Mouse (Mus musculus) MEL (cell line): ENCODE measurements around the gene Rnpepl1. TPM values are rescaled to one million over a fixed set of nuclear protein-coding genes. Genes with fewer than 3 reads are reported as not detected.
"Not testable (repeated sequence)": the region's sequence is repeated elsewhere in the genome, so short reads cannot be mapped to it uniquely, and the experiment has no call there.

ENCODE experiments used
- DNase-seq: peaks from one replicate; pipeline ENCODE4 v3.0.0; 2011; ENCODE audit warnings: low read depth, low spot score
- H3K27ac ChIP-seq: 2 replicates; pipeline ENCODE4 v1.5.1; 2012; ENCODE audit warnings: low read depth, mild to moderate bottlenecking, control low read depth, low read length, moderate library complexity; ENCODE audit not compliant: control insufficient read depth
- H3K27me3 ChIP-seq, 2 experiments: fragments of 150-350 bp in 1 of 2; sonication (generic) in 1 of 2; 2 replicates each; pipeline ENCODE4 v1.6.1; 2012; ENCODE audit warnings: low read length in 2 of 2, mild to moderate bottlenecking in 2 of 2, improper control_type of control experiment in 1 of 2, moderate library complexity in 1 of 2; ENCODE audit not compliant: insufficient read depth in 2 of 2, control insufficient read depth in 1 of 2
- H3K36me3 ChIP-seq, 2 experiments: 2 replicates each; pipeline ENCODE4 v1.6.1; 2012 to 2014; ENCODE audit warnings: low read length in 2 of 2, improper control_type of control experiment in 1 of 2, inconsistent platforms in 1 of 2, mild to moderate bottlenecking in 1 of 2; ENCODE audit not compliant: insufficient read depth in 2 of 2, control insufficient read depth in 1 of 2
- H3K4me1 ChIP-seq, 2 experiments: fragments of 150-350 bp in 1 of 2; sonication (generic) in 1 of 2; 2 replicates each; pipeline ENCODE4 v1.6.1; 2012; ENCODE audit warnings: low read length in 2 of 2, improper control_type of control experiment in 1 of 2, mild to moderate bottlenecking in 1 of 2; ENCODE audit not compliant: insufficient read depth in 2 of 2, control insufficient read depth in 1 of 2
- H3K4me3 ChIP-seq, 2 experiments: fragments of 150-350 bp in 1 of 2; sonication (generic) in 1 of 2; 2 replicates each; pipeline ENCODE4 v1.5.1; 2012; ENCODE audit warnings: low read depth in 2 of 2, low read length in 2 of 2, mild to moderate bottlenecking in 2 of 2, moderate library complexity in 2 of 2, control low read depth in 1 of 2, improper control_type of control experiment in 1 of 2; ENCODE audit not compliant: control insufficient read depth in 1 of 2, insufficient read depth in 1 of 2
- H3K79me2 ChIP-seq: 2 replicates; pipeline ENCODE4 v1.6.1; 2012; ENCODE audit warnings: mild to moderate bottlenecking, low read length, moderate library complexity; ENCODE audit not compliant: control insufficient read depth, poor library complexity, insufficient read depth
- H3K9ac ChIP-seq: 2 replicates; pipeline ENCODE4 v1.6.1; 2012; ENCODE audit warnings: low read depth, mild to moderate bottlenecking, control low read depth, low read length, moderate library complexity; ENCODE audit not compliant: control insufficient read depth, poor library complexity, severe bottlenecking
- H3K9me3 ChIP-seq: fragments of 150-350 bp; sonication (generic); replicated peaks from 2 replicates; pipeline ENCODE4 v1.6.1; 2012; ENCODE audit warnings: mild to moderate bottlenecking, low read length, improper control_type of control experiment, moderate library complexity; ENCODE audit not compliant: insufficient read depth
- CTCF ChIP-seq, 3 experiments: IDR thresholded peaks in 2 of 3; conservative IDR thresholded peaks in 1 of 3; 2 replicates each; pipeline ENCODE4 v1.5.1; 2011 to 2012; ENCODE audit warnings: low read length in 3 of 3, low read depth in 2 of 3, mild to moderate bottlenecking in 2 of 3, improper control_type of control experiment in 1 of 3, inconsistent platforms in 1 of 3, mixed read lengths in 1 of 3, moderate library complexity in 1 of 3; ENCODE audit not compliant: control insufficient read depth in 1 of 3, insufficient read depth in 1 of 3, poor library complexity in 1 of 3, severe bottlenecking in 1 of 3
- ETS1 ChIP-seq: IDR thresholded peaks from 2 replicates; pipeline ENCODE4 v1.6.1; 2012; ENCODE audit warnings: low read depth, mild to moderate bottlenecking, inconsistent platforms, low read length, improper control_type of control experiment, moderate library complexity
- GATA1 ChIP-seq: IDR thresholded peaks from 2 replicates; pipeline ENCODE4 v1.6.1; 2011; ENCODE audit warnings: low read depth, low read length, improper control_type of control experiment
- NELFE ChIP-seq: IDR thresholded peaks from 2 replicates; pipeline ENCODE4 v1.6.1; 2011; ENCODE audit warnings: low read depth, low read length, improper control_type of control experiment
- NRF1 ChIP-seq: IDR thresholded peaks from 2 replicates; pipeline ENCODE4 v1.6.1; 2014; ENCODE audit warnings: low read depth, mild to moderate bottlenecking, inconsistent platforms, low read length, improper control_type of control experiment, moderate library complexity; ENCODE audit not compliant: poor library complexity, insufficient read depth, severe bottlenecking
- RAD21 ChIP-seq: IDR thresholded peaks from 2 replicates; pipeline ENCODE4 v1.6.1; 2011; ENCODE audit warnings: mild to moderate bottlenecking, low read depth, low read length, improper control_type of control experiment
- SMC3 ChIP-seq: IDR thresholded peaks from 2 replicates; pipeline ENCODE4 v1.6.1; 2011; ENCODE audit warnings: low read depth, low read length, improper control_type of control experiment
- TAL1 ChIP-seq: IDR thresholded peaks from 2 replicates; pipeline ENCODE4 v1.6.1; 2012; ENCODE audit warnings: mild to moderate bottlenecking, inconsistent platforms, low read length, moderate library complexity, mixed read lengths
- TBP ChIP-seq: IDR thresholded peaks from 2 replicates; pipeline ENCODE4 v1.8.0; 2011; ENCODE audit warnings: low read depth, low read length, improper control_type of control experiment
- ZNF384 ChIP-seq: IDR thresholded peaks from 2 replicates; pipeline ENCODE4 v1.6.1; 2012; ENCODE audit warnings: low read depth, mild to moderate bottlenecking, inconsistent platforms, low read length, improper control_type of control experiment
- polyA plus RNA-seq, 2 experiments: library from polyadenylated mRNA; stranded (reverse) in 1 of 2; unstranded in 1 of 2; fragments of >175 nt in 1 of 2; fragments of >200 nt in 1 of 2; gene quantifications; 2 replicates each; pipeline versions ENCODE4 v1.2.1 to v1.2.4; 2012; ENCODE audit warnings: low replicate concordance in 2 of 2, low read depth in 1 of 2; ENCODE audit not compliant: insufficient read length in 2 of 2, insufficient read depth in 1 of 2, missing spikeins in 1 of 2
- total RNA-seq: library from RNA; depleted of rRNA; stranded (reverse); fragments of 300-350 nt; gene quantifications from 2 replicates; pipeline ENCODE4 v1.2.3, GENCODE M21; 2012

The Rnpepl1 gene
- total and polyA plus RNA-seq, 3 experiments = 31.1 to 91.0 TPM; not detected in 1

DNA sequence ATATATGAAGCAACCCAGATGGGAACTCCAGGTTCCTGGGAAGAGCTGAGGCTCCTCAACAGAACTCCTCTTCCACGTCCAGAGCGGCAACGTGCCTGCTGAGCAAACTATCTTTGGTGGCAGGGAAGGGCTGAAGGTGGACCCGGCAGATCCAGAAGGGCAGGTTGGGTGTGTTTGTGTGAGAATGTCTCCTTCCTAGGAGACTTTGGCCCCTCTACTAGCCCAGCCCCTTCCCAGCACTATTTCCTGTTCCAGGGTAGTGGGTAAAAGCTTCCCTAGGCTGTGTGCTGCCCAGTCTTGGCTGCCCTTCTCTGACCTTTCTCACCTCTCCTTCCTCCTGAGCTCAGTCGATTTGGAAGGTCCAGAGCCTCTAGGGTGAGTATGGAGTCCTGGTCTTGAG is 40.0 kb downstream of the Rnpepl1 start, which contains the start of gene Gpr35:
Gene Gpr35 (plus strand): TSS at position 259 of the 400 bp plus-strand sequence.
- Histone ChIP-seq H3K9me3 (no peaks in the 10 kb centered on the region), H3K4me3 (no peak within 1 kb of the TSS), H3K27ac (no peak within 1 kb of the TSS), H3K36me3 (no peaks in the 10 kb centered on the region), H3K79me2 (no peaks in the 10 kb centered on the region), H3K4me1 (no peaks in the 10 kb centered on the region), H3K27me3 (no peaks in the 10 kb centered on the region), H3K9ac (no peak within 1 kb of the TSS)
- no peak for TF ChIP-seq ZNF384
- no peak for TF ChIP-seq TAL1
- no peak for DNase-seq

- Histone ChIP-seq H3K36me3 (peaks cover 0 to 4% of the 10 kb centered on the region in 2 experiments; a peak in 1 of 4 replicates), H3K9me3 (no peaks in the 10 kb centered on the region), H3K4me1 (peaks cover 2 to 7% of the 10 kb centered on the region in 2 experiments; a peak in 2 of 4 replicates), H3K27me3 (no peaks in the 10 kb centered on the region), H3K27ac (no peak overlapping the region), H3K9ac (no peak overlapping the region), H3K79me2 (no peaks in the 10 kb centered on the region), H3K4me3 (no peak overlapping the region)
- TF ChIP-seq NRF1 (no peak), ETS1 (no peak), TBP (peak; percentile 87)
- DNase-seq = no peak
Observed at GRCm38 (mm10) chr1:92953641-92954040, 43.1 kb downstream of the Rnpepl1 start.

GRCm38 (mm10) chr1:92956571-92957335 is 46.2 kb downstream of the Rnpepl1 start:
- DNase-seq = peak; percentile 83
- not testable (repeated sequence) for H3K9me3 ChIP-seq, H3K27me3 ChIP-seq
- peak overlapping the region; percentile 53 to 65 for H3K4me3 ChIP-seq
- H3K9ac ChIP-seq = peak overlapping the region; percentile 44
- peak in 2 of 3 experiments; percentile 47 to 57; a peak in 4 of 6 replicates for TF ChIP-seq CTCF (IDR thresholded peaks at IDR 0.05 in 2 of 3, conservative IDR thresholded peaks at IDR 0.05 in 1 of 3; ENCODE audit: control insufficient read depth in 1 of 3, insufficient read depth in 1 of 3, low read depth in 2 of 3, low read length in 3 of 3, poor library complexity in 1 of 3, severe bottlenecking in 1 of 3)
- peak; percentile 24; the same call in 1 of the 2 replicates for TF ChIP-seq SMC3
- TF ChIP-seq TAL1 = peak; percentile 28
- peak; percentile 68; the same call in 1 of the 2 replicates for TF ChIP-seq GATA1
- TF ChIP-seq NRF1 = peak; percentile 60
- peak; percentile 41 for TF ChIP-seq RAD21
- peak; percentile 16; the same call in 1 of the 2 replicates for TF ChIP-seq NELFE
- TF ChIP-seq, all 39 proteins: peak for 7; not testable (repeated sequence) for 32
- H3K27ac ChIP-seq = peak overlapping the region; percentile 7; the same call in 1 of the 2 replicates
- H3K79me2 ChIP-seq, H3K36me3 ChIP-seq, H3K4me1 ChIP-seq: not testable (repeated sequence)
